Mouse (Mus musculus) lung, postnatal 0 days (tissue): Measurements from ENCODE around the gene Ccdc9b. TPM values are rescaled to one million over a fixed set of nuclear protein-coding genes. Genes with fewer than 3 reads are reported as not detected.
A peak's percentile ranks its signal among the peaks of the same experiment; 100 is the strongest.

Experiments
- ATAC-seq: fragments of 200-750 bp; cut with Nextera tagmentation; 2 replicates; pipeline ENCODE4 v1.8.0; 2017; ENCODE audit warnings: moderate library complexity
- DNase-seq: peaks from one replicate; pipeline ENCODE4 v3.0.0-alpha.2; 2016; ENCODE audit warnings: low spot score
- H3K27ac ChIP-seq: fragments of 300-500 bp; sonication (generic); 2 replicates; pipeline ENCODE4 v1.5.1; 2014; ENCODE audit warnings: antibody characterized with exemption, mild to moderate bottlenecking, low read length, mixed read lengths
- H3K27me3 ChIP-seq: fragments of 300-500 bp; sonication (generic); replicated peaks from 2 replicates; pipeline ENCODE4 v1.6.1; 2014; ENCODE audit warnings: low read length, mixed read lengths; ENCODE audit not compliant: insufficient read depth
- H3K36me3 ChIP-seq: fragments of 300-500 bp; sonication (generic); 2 replicates; pipeline ENCODE4 v1.6.1; 2014; ENCODE audit warnings: low read length, mixed read lengths; ENCODE audit not compliant: insufficient read depth
- H3K4me1 ChIP-seq: fragments of 300-500 bp; sonication (generic); 2 replicates; pipeline ENCODE4 v1.6.1; 2014; ENCODE audit warnings: antibody characterized with exemption, low read depth, low read length, mixed read lengths; ENCODE audit not compliant: insufficient read depth
- H3K4me2 ChIP-seq: fragments of 300-500 bp; sonication (generic); replicated peaks from 2 replicates; pipeline ENCODE4 v1.6.1; 2014; ENCODE audit warnings: low read depth, mild to moderate bottlenecking, low read length, moderate library complexity, mixed read lengths
- H3K4me3 ChIP-seq: fragments of 300-500 bp; sonication (generic); 2 replicates; pipeline ENCODE4 v1.5.1; 2014; ENCODE audit warnings: low read depth, low read length
- H3K9ac ChIP-seq: fragments of 300-500 bp; sonication (generic); replicated peaks from 2 replicates; pipeline ENCODE4 v1.6.1; 2014; ENCODE audit warnings: low read depth, mild to moderate bottlenecking
- H3K9me3 ChIP-seq: fragments of 300-500 bp; sonication (generic); 2 replicates; pipeline ENCODE4 v1.6.1; 2016; ENCODE audit warnings: low read length, mixed read lengths
- CTCF ChIP-seq: IDR thresholded peaks from 2 replicates; pipeline ENCODE4 v1.5.1; 2016; ENCODE audit warnings: antibody characterized with exemption, mild to moderate bottlenecking
- EP300 ChIP-seq: IDR thresholded peaks from 2 replicates; pipeline ENCODE4 v1.6.1; 2016; ENCODE audit warnings: antibody characterized with exemption, mild to moderate bottlenecking, control low read depth
- WGBS: fragments of 180-500 bp; shearing (Covaris S2); extraction: QIAGEN DNeasy Blood & Tissue Kit; methylation state at CpG from one replicate; pipeline ENCODE4 v1.1.7; 2014; 5-methylcytosine and 5-hydroxymethylcytosine counted together
- polyA plus RNA-seq: library from polyadenylated mRNA; unstranded; fragments of >200 nt; fragmentation: Nextera tagmentation; extraction: Ambion mirVana; gene quantifications from 2 replicates; pipeline ENCODE4 v1.2.1, GENCODE M21; 2015

Gene Ccdc9b
- polyA plus RNA-seq, 1 experiment from 2014 or later = 4.7 TPM

GRCm38 (mm10) chr2:118716677-118717076 is 45.8 kb downstream of the Ccdc9b start:
- Histone ChIP-seq H3K4me1 (no peaks in the 10 kb centered on the region), H3K27ac (no peak overlapping the region), H3K9me3 (no peaks in the 10 kb centered on the region), H3K36me3 (no peaks in the 10 kb centered on the region), H3K4me3 (no peak overlapping the region), H3K4me2 (no peak overlapping the region), H3K27me3 (peaks cover 15% of the 10 kb centered on the region), H3K9ac (no peak overlapping the region)
- TF ChIP-seq CTCF = no peak
- no peak for TF ChIP-seq EP300
- 71% methylated on average over 5 of the region's 5 CpGs for WGBS
- DNase-seq = no peak
- ATAC-seq = peak; percentile 54; the same call in 1 of the 2 replicates

GRCm38 (mm10) chr2:118714230-118714629 is 48.2 kb downstream of the Ccdc9b start:
- no peak overlapping the region for H3K4me2 ChIP-seq
- H3K36me3 ChIP-seq = no peaks in the 10 kb centered on the region
- TF ChIP-seq EP300 = no peak
- no peak for TF ChIP-seq CTCF
- peaks cover 8% of the 10 kb centered on the region; the same call in 1 of the 2 replicates for H3K4me1 ChIP-seq
- 36% methylated on average over 4 of the region's 4 CpGs for WGBS
- DNase-seq (no peak), ATAC-seq (no peak)
- no peak overlapping the region for H3K9ac ChIP-seq
- H3K27ac ChIP-seq = no peak overlapping the region
- no peaks in the 10 kb centered on the region for H3K9me3 ChIP-seq
- H3K4me3 ChIP-seq = no peak overlapping the region
- peaks cover 37% of the 10 kb centered on the region for H3K27me3 ChIP-seq

GRCm38 (mm10) chr2:118713631-118714030 is 48.8 kb downstream of the Ccdc9b start:
- Histone ChIP-seq H3K27me3 (peaks cover 38% of the 10 kb centered on the region), H3K27ac (no peak overlapping the region), H3K4me1 (peaks cover 8% of the 10 kb centered on the region; the same call in 1 of the 2 replicates), H3K9me3 (no peaks in the 10 kb centered on the region), H3K9ac (no peak overlapping the region), H3K4me2 (no peak overlapping the region), H3K4me3 (no peak overlapping the region), H3K36me3 (no peaks in the 10 kb centered on the region)
- no peak for TF ChIP-seq EP300
- TF ChIP-seq CTCF = no peak
- no peak for ATAC-seq
- WGBS = 79% methylated on average over 6 of the region's 6 CpGs
- DNase-seq = no peak

GRCm38 (mm10) chr2:118711038-118711494 is 51.4 kb downstream of the Ccdc9b start:
- H3K4me3 ChIP-seq = peak overlapping the region; percentile 21
- H3K9ac ChIP-seq = no peak overlapping the region
- no peaks in the 10 kb centered on the region for H3K36me3 ChIP-seq
- peak; percentile 76 for DNase-seq
- peaks cover 8% of the 10 kb centered on the region; the same call in 1 of the 2 replicates for H3K4me1 ChIP-seq
- TF ChIP-seq CTCF (no peak), EP300 (no peak)
- no peaks in the 10 kb centered on the region for H3K9me3 ChIP-seq
- H3K27ac ChIP-seq = no peak overlapping the region
- whole genome bisulfite sequencing = 0% methylated on average over 35 of the region's 36 CpGs
- H3K27me3 ChIP-seq = peaks cover 53% of the 10 kb centered on the region
- ATAC-seq = peak; percentile 72
- peak overlapping the region; percentile 59 for H3K4me2 ChIP-seq

- peaks cover 66% of the 10 kb centered on the region for H3K27me3 ChIP-seq
- ATAC-seq (0 out of 2 replicates have a peak, but pooled peaks have one; percentile 18), DNase-seq (no peak)
- WGBS = 47% methylated on average over 4 of the region's 4 CpGs
- no peak overlapping the region for H3K4me3 ChIP-seq
- peaks cover 8% of the 10 kb centered on the region; the same call in 1 of the 2 replicates for H3K4me1 ChIP-seq
- no peak overlapping the region for H3K4me2 ChIP-seq
- no peaks in the 10 kb centered on the region for H3K9me3 ChIP-seq
- no peaks in the 10 kb centered on the region for H3K36me3 ChIP-seq
- H3K9ac ChIP-seq = no peak overlapping the region
- H3K27ac ChIP-seq = no peak overlapping the region
- TF ChIP-seq CTCF (no peak), EP300 (no peak)
Measured at GRCm38 (mm10) chr2:118709655-118710221, 52.7 kb downstream of the Ccdc9b start.

- DNase-seq (no peak), ATAC-seq (no peak)
- no peak overlapping the region for H3K27ac ChIP-seq
- WGBS = 47% methylated on average over 4 of the region's 4 CpGs
- peaks cover 16% of the 10 kb centered on the region; the same call in 1 of the 2 replicates for H3K4me1 ChIP-seq
- H3K27me3 ChIP-seq = peaks cover 72% of the 10 kb centered on the region
- H3K9me3 ChIP-seq = no peaks in the 10 kb centered on the region
- no peaks in the 10 kb centered on the region for H3K36me3 ChIP-seq
- no peak overlapping the region for H3K4me3 ChIP-seq
- H3K9ac ChIP-seq = no peak overlapping the region
- no peak overlapping the region for H3K4me2 ChIP-seq
- no peak for TF ChIP-seq EP300
- TF ChIP-seq CTCF = no peak
Measured at GRCm38 (mm10) chr2:118708472-118708871, 54.0 kb downstream of the Ccdc9b start.
